Mouse (Mus musculus): ENCODE measurements around the gene Fryl. TPM values are rescaled to one million over a fixed set of nuclear protein-coding genes. Genes with fewer than 3 reads are reported as not detected.

Fryl gene
- polyA plus RNA-seq, 1 experiment from 2014 or later, result 20.8 TPM

GRCm38 (mm10) chr5:72976539-72976938, 279.9 kb downstream of the Fryl start:
- no peak for TF ChIP-seq CTCF (IDR thresholded peaks at IDR 0.05; ENCODE audit: low read depth)
- TF ChIP-seq EP300 (optimal IDR thresholded peaks at IDR 0.05), result no peak
- Histone ChIP-seq H3K4me2 (replicated peaks; ENCODE audit: low read depth) (no peak overlapping the region), H3K27me3 (ENCODE audit: control insufficient read depth, insufficient read depth, low read length) (no peaks in the 10 kb centered on the region), H3K36me3 (ENCODE audit: control insufficient read depth, insufficient read depth, low read length) (0 out of 2 replicates have a peak, but pooled peaks cover 2% of the 10 kb centered on the region), H3K4me1 (replicated peaks; ENCODE audit: control insufficient read depth, insufficient read depth) (no peaks in the 10 kb centered on the region), H3K27ac (replicated peaks) (no peak overlapping the region), H3K4me3 (ENCODE audit: low read depth, low read length) (no peak overlapping the region), H3K9ac (ENCODE audit: low read length) (no peak overlapping the region), H3K9me3 (ENCODE audit: control insufficient read depth, low read length) (no peaks in the 10 kb centered on the region)
- ATAC-seq (ENCODE audit: low FRiP score, low TSS enrichment) (no peak), DNase-seq (ENCODE audit: low spot score) (no peak)
- 72% methylated on average over 4 of the region's 4 CpGs for WGBS

- H3K9me3 ChIP-seq (ENCODE audit: control insufficient read depth, low read length), result no peaks in the 10 kb centered on the region
- 89% methylated on average over 6 of the region's 6 CpGs for WGBS
- H3K27ac ChIP-seq (replicated peaks), result no peak overlapping the region
- H3K36me3 ChIP-seq (ENCODE audit: control insufficient read depth, insufficient read depth, low read length), result peaks cover 2% of the 10 kb centered on the region; the same call in 1 of the 2 replicates
- no peak overlapping the region for H3K4me2 ChIP-seq (replicated peaks; ENCODE audit: low read depth)
- ATAC-seq (ENCODE audit: low FRiP score, low TSS enrichment) (no peak), DNase-seq (ENCODE audit: low spot score) (no peak)
- H3K9ac ChIP-seq (ENCODE audit: low read length), result no peak overlapping the region
- no peaks in the 10 kb centered on the region for H3K4me1 ChIP-seq (replicated peaks; ENCODE audit: control insufficient read depth, insufficient read depth)
- H3K4me3 ChIP-seq (ENCODE audit: low read depth, low read length), result no peak overlapping the region
- TF ChIP-seq EP300 (optimal IDR thresholded peaks at IDR 0.05) (no peak), CTCF (IDR thresholded peaks at IDR 0.05; ENCODE audit: low read depth) (no peak)
- H3K27me3 ChIP-seq (ENCODE audit: control insufficient read depth, insufficient read depth, low read length), result no peaks in the 10 kb centered on the region
Measured at GRCm38 (mm10) chr5:72975996-72976395, 280.4 kb downstream of the Fryl start.

- no peak within 1 kb of the TSS for H3K9ac ChIP-seq (ENCODE audit: low read length)
- H3K27ac ChIP-seq (replicated peaks), result no peak within 1 kb of the TSS
- ATAC-seq (ENCODE audit: low FRiP score, low TSS enrichment) (no peak), DNase-seq (ENCODE audit: low spot score) (no peak)
- H3K36me3 ChIP-seq (ENCODE audit: control insufficient read depth, insufficient read depth, low read length), result peaks cover under 1% of the 10 kb centered on the region; the same call in 1 of the 2 replicates
- no peaks in the 10 kb centered on the region for H3K9me3 ChIP-seq (ENCODE audit: control insufficient read depth, low read length)
- H3K4me1 ChIP-seq (replicated peaks; ENCODE audit: control insufficient read depth, insufficient read depth), result no peaks in the 10 kb centered on the region
- WGBS, result 89% methylated on average over 7 of the region's 7 CpGs
- H3K4me2 ChIP-seq (replicated peaks; ENCODE audit: low read depth), result no peak within 1 kb of the TSS
- TF ChIP-seq EP300 (optimal IDR thresholded peaks at IDR 0.05) (no peak), CTCF (IDR thresholded peaks at IDR 0.05; ENCODE audit: low read depth) (no peak)
- no peaks in the 10 kb centered on the region for H3K27me3 ChIP-seq (ENCODE audit: control insufficient read depth, insufficient read depth, low read length)
- H3K4me3 ChIP-seq (ENCODE audit: low read depth, low read length), result no peak within 1 kb of the TSS
Measured at GRCm38 (mm10) chr5:72974602-72975001, 281.8 kb downstream of the Fryl start, which contains the start of gene Gm10135. TSS of gene Gm10135 (minus strand) at chr5:72974702.

GRCm38 (mm10) chr5:72972934-72973333, 283.5 kb downstream of the Fryl start:
- peak overlapping the region; percentile 3; the same call in 1 of the 2 replicates for H3K27ac ChIP-seq (replicated peaks)
- no peak overlapping the region for H3K9ac ChIP-seq (ENCODE audit: low read length)
- no peaks in the 10 kb centered on the region for H3K27me3 ChIP-seq (ENCODE audit: control insufficient read depth, insufficient read depth, low read length)
- no peak overlapping the region for H3K4me3 ChIP-seq (ENCODE audit: low read depth, low read length)
- no peaks in the 10 kb centered on the region for H3K9me3 ChIP-seq (ENCODE audit: control insufficient read depth, low read length)
- H3K36me3 ChIP-seq (ENCODE audit: control insufficient read depth, insufficient read depth, low read length), result peaks cover 4% of the 10 kb centered on the region
- peak; percentile 32 for DNase-seq (ENCODE audit: low spot score)
- no peak for TF ChIP-seq EP300 (optimal IDR thresholded peaks at IDR 0.05)
- TF ChIP-seq CTCF (IDR thresholded peaks at IDR 0.05; ENCODE audit: low read depth), result peak; percentile 57
- ATAC-seq (ENCODE audit: low FRiP score, low TSS enrichment), result 0 out of 2 replicates have a peak, but pooled peaks have one; percentile 47
- no peak overlapping the region for H3K4me2 ChIP-seq (replicated peaks; ENCODE audit: low read depth)
- WGBS, result 51% methylated on average over 5 of the region's 5 CpGs
- no peaks in the 10 kb centered on the region for H3K4me1 ChIP-seq (replicated peaks; ENCODE audit: control insufficient read depth, insufficient read depth)

- H3K4me2 ChIP-seq (replicated peaks; ENCODE audit: low read depth), result no peak overlapping the region
- H3K27ac ChIP-seq (replicated peaks), result peak overlapping the region; percentile 3; the same call in 1 of the 2 replicates
- H3K4me3 ChIP-seq (ENCODE audit: low read depth, low read length), result no peak overlapping the region
- H3K9ac ChIP-seq (ENCODE audit: low read length), result no peak overlapping the region
- 47% methylated on average over 4 of the region's 4 CpGs for WGBS
- H3K27me3 ChIP-seq (ENCODE audit: control insufficient read depth, insufficient read depth, low read length), result no peaks in the 10 kb centered on the region
- ATAC-seq (ENCODE audit: low FRiP score, low TSS enrichment) (no peak), DNase-seq (ENCODE audit: low spot score) (no peak)
- H3K4me1 ChIP-seq (replicated peaks; ENCODE audit: control insufficient read depth, insufficient read depth), result no peaks in the 10 kb centered on the region
- H3K9me3 ChIP-seq (ENCODE audit: control insufficient read depth, low read length), result no peaks in the 10 kb centered on the region
- TF ChIP-seq EP300 (optimal IDR thresholded peaks at IDR 0.05) (no peak), CTCF (IDR thresholded peaks at IDR 0.05; ENCODE audit: low read depth) (no peak)
- peaks cover 4% of the 10 kb centered on the region for H3K36me3 ChIP-seq (ENCODE audit: control insufficient read depth, insufficient read depth, low read length)
Measured at GRCm38 (mm10) chr5:72972435-72972834, 284.0 kb downstream of the Fryl start.

Other genes starting within 250 kb of the Fryl start
- 3.9 and 4.1 TPM in 2 replicates for gene Slc10a4, start 249.7 kb downstream of the Fryl start, polyA plus RNA-seq (2015; fragmentation: Nextera tagmentation; extraction: Ambion mirVana)
- 169 and 190 TPM in 2 replicates for gene Ociad1, start 36.2 kb upstream of the Fryl start, polyA plus RNA-seq (2015; fragmentation: Nextera tagmentation; extraction: Ambion mirVana)
- gene Ociad2, start 84.4 kb upstream of the Fryl start, polyA plus RNA-seq (2015; fragmentation: Nextera tagmentation; extraction: Ambion mirVana), result 162 and 173 TPM in 2 replicates
- 8.6 and 10.9 TPM in 2 replicates for gene Cwh43, start 149.5 kb upstream of the Fryl start, polyA plus RNA-seq (2015; fragmentation: Nextera tagmentation; extraction: Ambion mirVana)
- gene Dcun1d4, start 224.4 kb upstream of the Fryl start, polyA plus RNA-seq (2015; fragmentation: Nextera tagmentation; extraction: Ambion mirVana), result 10.6 and 10.8 TPM in 2 replicates